Mouse (Mus musculus) left cerebral cortex, postnatal 25 days (tissue): ENCODE measurements around the gene Aak1. TPM values are rescaled to one million over a fixed set of nuclear protein-coding genes. Genes with fewer than 3 reads are reported as not detected.
"Not testable (repeated sequence)": the region's sequence is repeated elsewhere in the genome, so short reads cannot be mapped to it uniquely, and the experiment has no call there.

Source experiments
- DNase-seq, 2 experiments: peaks; one replicate each; pipeline ENCODE4 v3.0.0; 2022; ENCODE audit warnings: low spot score in 2 of 2, mixed read lengths in 1 of 2
- intact Hi-C: fragments of 180-260 bp; cut with DNase I; formaldehyde crosslinking; loops from one replicate; pipeline ENCODE4 v1.15.1; 2025
- total RNA-seq, 2 experiments: library from RNA; stranded (reverse); gene quantifications; 2 replicates each; pipeline ENCODE4 v1.2.3; 2021

Aak1 gene
- total RNA-seq, 2 experiments from 2014 or later = 395 to 402 TPM

GRCm38 (mm10) chr6:87041431-87041830 lies 192.1 kb downstream of the Aak1 start:
- DNase-seq = no peak
- intact Hi-C loops = no loop called here

GRCm38 (mm10) chr6:87042004-87042336 lies 192.7 kb downstream of the Aak1 start:
- intact Hi-C loops = no loop called here
- DNase-seq = no peak

- DNase-seq = peak; percentile 96 to 97
- intact Hi-C loops = no loop called here
Observed at GRCm38 (mm10) chr6:87042337-87043130, 193.2 kb downstream of the Aak1 start, which contains the start of gene Gfpt1. Gene Gfpt1 (plus strand): TSS chr6:87042846.

- DNase-seq = no peak
Observed at GRCm38 (mm10) chr6:87043131-87043516, 193.8 kb downstream of the Aak1 start.

GRCm38 (mm10) chr6:87044895-87045294 lies 195.6 kb downstream of the Aak1 start:
- intact Hi-C loops = no loop called here
- no peak for DNase-seq

More at GRCm38 (mm10) chr6:87043131-87043516, 193.8 kb downstream of the Aak1 start:
- intact Hi-C loops = no loop called here

GRCm38 (mm10) chr6:87045507-87045906 lies 196.2 kb downstream of the Aak1 start:
- no peak for DNase-seq
- intact Hi-C loops = no loop called here

- intact Hi-C loops, DNase-seq: not testable (repeated sequence)
Observed at GRCm38 (mm10) chr6:87048712-87049111, 199.4 kb downstream of the Aak1 start.

- intact Hi-C loops = no loop called here
- peak in 1 of 2 experiments; percentile 72 for DNase-seq
Observed at GRCm38 (mm10) chr6:87051886-87052425, 202.6 kb downstream of the Aak1 start.

Other genes with a start within 250 kb of the Aak1 start
- gene Asprv1, start 221.4 kb upstream of the Aak1 start, total RNA-seq = 1 to 10 TPM; 1.1 to 2.3 TPM
- gene Mxd1, start 180.4 kb upstream of the Aak1 start, total RNA-seq = 10 to 100 TPM; 22.2 to 29.9 TPM
- gene Snrnp27, start 165.0 kb upstream of the Aak1 start, total RNA-seq = 10 to 100 TPM; 57.6 to 58.1 TPM
- gene Gmcl1, start 116.1 kb upstream of the Aak1 start, total RNA-seq = 10 to 100 TPM; 30.7 to 33.9 TPM
- 1 to 10 TPM; 4.2 to 5.9 TPM for gene Anxa4, start 55.9 kb upstream of the Aak1 start, total RNA-seq
- 10 to 100 TPM; 54.4 to 58.0 TPM for gene Nfu1, start 159.7 kb downstream of the Aak1 start, total RNA-seq
- 10 to 100 TPM; 53.6 to 56.9 TPM for gene Gfpt1, start 193.3 kb downstream of the Aak1 start, total RNA-seq